Mouse (Mus musculus) lung, postnatal 0 days (tissue): ENCODE data around the gene BC005561. TPM values are rescaled to one million over a fixed set of nuclear protein-coding genes. Genes with fewer than 3 reads are reported as not detected.
"Not testable (repeated sequence)": the region's sequence is repeated elsewhere in the genome, so short reads cannot be mapped to it uniquely, and the experiment has no call there.

ENCODE experiments used
- ATAC-seq: fragments of 200-750 bp; cut with Nextera tagmentation; 2 replicates; pipeline ENCODE4 v1.8.0; 2017; ENCODE audit warnings: moderate library complexity
- DNase-seq: peaks from one replicate; pipeline ENCODE4 v3.0.0-alpha.2; 2016; ENCODE audit warnings: low spot score
- H3K27ac ChIP-seq: fragments of 300-500 bp; sonication (generic); 2 replicates; pipeline ENCODE4 v1.5.1; 2014; ENCODE audit warnings: antibody characterized with exemption, mild to moderate bottlenecking, low read length, mixed read lengths
- H3K27me3 ChIP-seq: fragments of 300-500 bp; sonication (generic); replicated peaks from 2 replicates; pipeline ENCODE4 v1.6.1; 2014; ENCODE audit warnings: low read length, mixed read lengths; ENCODE audit not compliant: insufficient read depth
- H3K36me3 ChIP-seq: fragments of 300-500 bp; sonication (generic); 2 replicates; pipeline ENCODE4 v1.6.1; 2014; ENCODE audit warnings: low read length, mixed read lengths; ENCODE audit not compliant: insufficient read depth
- H3K4me1 ChIP-seq: fragments of 300-500 bp; sonication (generic); 2 replicates; pipeline ENCODE4 v1.6.1; 2014; ENCODE audit warnings: antibody characterized with exemption, low read depth, low read length, mixed read lengths; ENCODE audit not compliant: insufficient read depth
- H3K4me2 ChIP-seq: fragments of 300-500 bp; sonication (generic); replicated peaks from 2 replicates; pipeline ENCODE4 v1.6.1; 2014; ENCODE audit warnings: low read depth, mild to moderate bottlenecking, low read length, moderate library complexity, mixed read lengths
- H3K4me3 ChIP-seq: fragments of 300-500 bp; sonication (generic); 2 replicates; pipeline ENCODE4 v1.5.1; 2014; ENCODE audit warnings: low read depth, low read length
- H3K9ac ChIP-seq: fragments of 300-500 bp; sonication (generic); replicated peaks from 2 replicates; pipeline ENCODE4 v1.6.1; 2014; ENCODE audit warnings: low read depth, mild to moderate bottlenecking
- H3K9me3 ChIP-seq: fragments of 300-500 bp; sonication (generic); 2 replicates; pipeline ENCODE4 v1.6.1; 2016; ENCODE audit warnings: low read length, mixed read lengths
- CTCF ChIP-seq: IDR thresholded peaks from 2 replicates; pipeline ENCODE4 v1.5.1; 2016; ENCODE audit warnings: antibody characterized with exemption, mild to moderate bottlenecking
- EP300 ChIP-seq: IDR thresholded peaks from 2 replicates; pipeline ENCODE4 v1.6.1; 2016; ENCODE audit warnings: antibody characterized with exemption, mild to moderate bottlenecking, control low read depth
- WGBS: fragments of 180-500 bp; shearing (Covaris S2); extraction: QIAGEN DNeasy Blood & Tissue Kit; methylation state at CpG from one replicate; pipeline ENCODE4 v1.1.7; 2014; 5-methylcytosine and 5-hydroxymethylcytosine counted together
- polyA plus RNA-seq: library from polyadenylated mRNA; unstranded; fragments of >200 nt; fragmentation: Nextera tagmentation; extraction: Ambion mirVana; gene quantifications from 2 replicates; pipeline ENCODE4 v1.2.1, GENCODE M21; 2015

BC005561 gene
- polyA plus RNA-seq, 1 experiment from 2014 or later = 9.1 TPM

GRCm38 (mm10) chr5:104570766-104571165 lies 62.6 kb downstream of the BC005561 start:
- H3K27me3 ChIP-seq = no peaks in the 10 kb centered on the region
- no peaks in the 10 kb centered on the region; the same call in 1 of the 2 replicates for H3K9me3 ChIP-seq
- no peaks in the 10 kb centered on the region for H3K36me3 ChIP-seq
- H3K4me1 ChIP-seq = no peaks in the 10 kb centered on the region
- H3K9ac ChIP-seq = no peak overlapping the region
- ATAC-seq (no peak), DNase-seq (peak; percentile 26)
- H3K27ac ChIP-seq = no peak overlapping the region
- H3K4me2 ChIP-seq = peak overlapping the region; percentile 25; the same call in 1 of the 2 replicates
- 44% methylated on average over 6 of the region's 6 CpGs for WGBS
- TF ChIP-seq CTCF (no peak), EP300 (no peak)
- H3K4me3 ChIP-seq = peak overlapping the region; percentile 57

- WGBS = under 1% methylated on average over 18 of the region's 19 CpGs
- Histone ChIP-seq H3K4me3 (peak overlapping the region; percentile 57), H3K4me2 (peak overlapping the region; percentile 51), H3K27ac (peak overlapping the region; percentile 74; the same call in 1 of the 2 replicates), H3K9ac (peak overlapping the region; percentile 83)
- peak; percentile 38; the same call in 1 of the 2 replicates for TF ChIP-seq EP300
- H3K9me3 ChIP-seq, H3K27me3 ChIP-seq, H3K4me1 ChIP-seq, H3K36me3 ChIP-seq: not testable (repeated sequence)
- DNase-seq = peak; percentile 91
- ATAC-seq = peak; percentile 100
Measured at GRCm38 (mm10) chr5:104571282-104571921, 63.2 kb downstream of the BC005561 start.

Other genes starting within 250 kb of the BC005561 start
- gene Ibsp, start 209.2 kb upstream of the BC005561 start, polyA plus RNA-seq = 0.37 and 1.2 TPM in 2 replicates
- gene Mepe, start 183.0 kb upstream of the BC005561 start, polyA plus RNA-seq = not detected in 2 replicates
- 74.4 and 87.1 TPM in 2 replicates for gene Spp1, start 73.2 kb upstream of the BC005561 start, polyA plus RNA-seq
- 11.0 and 13.5 TPM in 2 replicates for gene Pkd2, start 48.9 kb upstream of the BC005561 start, polyA plus RNA-seq